ENCODE assay signal across 27 mouse cellular contexts in the genomic region with DNA sequence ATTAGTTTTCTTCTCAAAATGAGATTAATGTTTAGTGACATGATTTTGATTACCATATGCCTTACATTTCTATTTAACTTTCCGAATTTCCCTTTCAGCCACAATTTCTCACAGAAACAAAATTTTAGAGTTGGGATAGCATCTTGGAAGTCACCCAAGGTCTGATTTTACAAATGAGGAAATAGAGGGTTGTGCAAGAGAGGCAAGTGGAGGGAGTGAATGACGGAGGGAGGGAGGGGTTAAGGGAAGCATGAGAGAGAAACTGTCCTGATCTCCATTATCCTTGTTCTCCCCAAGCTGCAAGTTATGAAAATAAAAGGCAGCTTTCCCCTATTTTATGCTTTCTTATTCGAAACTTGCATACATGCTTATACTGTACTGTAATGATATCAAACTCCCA.
A peak's percentile ranks its signal among the peaks of the same experiment; 100 is the strongest.
DNase-seq lines count a peak whose midpoint lies in the region; ATAC-seq and TF ChIP-seq lines count a peak whose summit lies in the region.
"Had no signal": no experiment of that assay in that cellular context is flagged by ENCODE, and none has a peak within 500 bp of the region (broad histone marks: within the 10 kb centered on the region; RNA-seq: fewer than 3 reads in every experiment).

No protein-coding gene starts in this region.

- no peak overlapping the region for H3K27ac ChIP-seq in lung, embryonic 16.5 days (ENCODE audit: low read length)
- no peak overlapping the region for H3K27ac ChIP-seq in midbrain, embryonic 10.5 days (replicated peaks)
- H3K27ac ChIP-seq: embryonic facial prominence, embryonic 12.5 days; forebrain, embryonic 10.5 days; forebrain, embryonic 13.5 days; heart, adult 2 months; heart, embryonic 10.5 days; heart, embryonic 13.5 days; hindbrain, embryonic 14.5 days; hindbrain, postnatal 0 days had no signal

- H3K9ac ChIP-seq in lung, embryonic 16.5 days (ENCODE audit: low read length), result no peak overlapping the region
- H3K9ac ChIP-seq: embryonic facial prominence, embryonic 12.5 days; forebrain, embryonic 13.5 days; heart, embryonic 13.5 days; hindbrain, embryonic 14.5 days had no signal

- 58% methylated on average over 3 of the region's 3 CpGs for WGBS in lung, embryonic 16.5 days
- WGBS in lung, adult 2 months, result 44% methylated on average over 3 of the region's 3 CpGs
- WGBS in midbrain, embryonic 10.5 days, result 81% methylated on average over 3 of the region's 3 CpGs

- no peak for TF ChIP-seq CTCF in lung, adult 2 months (IDR thresholded peaks at IDR 0.05; ENCODE audit: insufficient read depth, low read length)

- no peaks in the 10 kb centered on the region for H3K9me3 ChIP-seq in lung, embryonic 16.5 days (ENCODE audit: control insufficient read depth, low read length)
- no peaks in the 10 kb centered on the region for H3K9me3 ChIP-seq in midbrain, embryonic 10.5 days (replicated peaks)
- H3K9me3 ChIP-seq: embryonic facial prominence, embryonic 12.5 days; forebrain, embryonic 10.5 days; forebrain, embryonic 13.5 days; heart, embryonic 10.5 days; heart, embryonic 13.5 days had no signal

- peak; percentile 52; the same call in 1 of the 2 replicates for ATAC-seq in lung, embryonic 16.5 days (ENCODE audit: low read depth)
- ATAC-seq: activated CD4-positive, CD25-positive, alpha-beta regulatory T cell, adult 4 months; CD4-positive, CD25-positive, alpha-beta regulatory T cell, adult 4 months; forebrain, embryonic 13.5 days; forebrain, embryonic 16.5 days; hindbrain, postnatal 0 days; inflammation-experienced regulatory T-cells, adult 6 months; intestine, embryonic 16.5 days had no signal

- DNase-seq in adrenal gland, postnatal 14 days, result peak; percentile 7
- no peak for DNase-seq in adrenal gland, postnatal 25 days
- DNase-seq in lung, adult 2 months, result no peak
- DNase-seq in adipocyte (ENCODE audit: low spot score), result peak; percentile 16
- no peak for DNase-seq in midbrain, embryonic 10.5 days (ENCODE audit: low spot score)
- DNase-seq: cerebellum, adult 18-20 months; cerebellum, adult 9-10 months; cerebellum, postnatal 14 days; gastrocnemius, postnatal 10 days; gastrocnemius, postnatal 36 days; heart, adult 2 months; heart, postnatal 14 days; heart, postnatal 4 days had no signal

- H3K27me3 ChIP-seq in lung, embryonic 16.5 days (ENCODE audit: control insufficient read depth, insufficient read depth, low read depth, low read length), result no peaks in the 10 kb centered on the region
- no peaks in the 10 kb centered on the region for H3K27me3 ChIP-seq in midbrain, embryonic 10.5 days (ENCODE audit: low read depth, poor library complexity, severe bottlenecking)
- H3K27me3 ChIP-seq: embryonic facial prominence, embryonic 12.5 days; forebrain, embryonic 13.5 days; heart, embryonic 13.5 days had no signal

- TF ChIP-seq POLR2A in lung, adult 2 months (IDR thresholded peaks at IDR 0.05; ENCODE audit: borderline replicate concordance, extremely low read depth, low read depth, low read length), result no peak

- H3K36me3 ChIP-seq in lung, embryonic 16.5 days (ENCODE audit: control insufficient read depth, insufficient read depth, low read length), result no peaks in the 10 kb centered on the region
- no peaks in the 10 kb centered on the region for H3K36me3 ChIP-seq in midbrain, embryonic 10.5 days
- H3K36me3 ChIP-seq: embryonic facial prominence, embryonic 12.5 days; forebrain, embryonic 10.5 days; heart, embryonic 10.5 days; heart, embryonic 13.5 days had no signal

- no peak overlapping the region for H3K4me3 ChIP-seq in lung, embryonic 16.5 days (ENCODE audit: low read length)
- no peak overlapping the region for H3K4me3 ChIP-seq in lung, adult 2 months (replicated peaks; ENCODE audit: extremely low read depth, low read depth, low read length)
- no peak overlapping the region for H3K4me3 ChIP-seq in midbrain, embryonic 10.5 days
- H3K4me3 ChIP-seq: embryonic facial prominence, embryonic 12.5 days; erythroblast, embryonic 14.5 days; forebrain, embryonic 10.5 days; forebrain, embryonic 13.5 days; heart, adult 2 months; heart, embryonic 10.5 days; heart, embryonic 13.5 days had no signal

- H3K4me1 ChIP-seq in lung, embryonic 16.5 days (replicated peaks; ENCODE audit: control insufficient read depth, insufficient read depth, low read length), result no peaks in the 10 kb centered on the region
- H3K4me1 ChIP-seq in lung, adult 2 months (ENCODE audit: control insufficient read depth, insufficient read depth, low read length), result no peaks in the 10 kb centered on the region
- H3K4me1 ChIP-seq in midbrain, embryonic 10.5 days, result no peaks in the 10 kb centered on the region
- H3K4me1 ChIP-seq: embryonic facial prominence, embryonic 12.5 days; forebrain, embryonic 10.5 days; forebrain, embryonic 13.5 days; heart, embryonic 10.5 days; heart, embryonic 13.5 days had no signal

- no peak overlapping the region for H3K4me2 ChIP-seq in lung, embryonic 16.5 days (ENCODE audit: low read depth, low read length)
- H3K4me2 ChIP-seq: embryonic facial prominence, embryonic 12.5 days; forebrain, embryonic 13.5 days; heart, embryonic 13.5 days; hindbrain, embryonic 14.5 days had no signal

Comparison
In these comparisons a context has a peak if more than half of its experiments do, and no peak if none do; other contexts are left out.
1. DNase-seq: peak in adrenal gland, postnatal 14 days (single experiment) and adipocyte (single experiment); none in adrenal gland, postnatal 25 days (single experiment), lung, adult 2 months (single experiment) and midbrain, embryonic 10.5 days (single experiment).